8 mouse cellular contexts compared by ENCODE assay signal in genomic region chr7:127470743-127471645, GRCm38 (mm10). TPM values are rescaled to one million over a fixed set of nuclear protein-coding genes. Genes with fewer than 3 reads are reported as not detected.
DNase-seq lines count a peak whose midpoint lies in the region; ATAC-seq and TF ChIP-seq lines count a peak whose summit lies in the region.

No protein-coding gene starts in this region.

- intact Hi-C loops in heart, postnatal 36 days (cut with DNase I), result loop anchor here (2.0 to 10.0 kb wide), 4 partner anchors 22 to 446 kb away; partner anchors contain the start of genes Gm42742, Maz, Prrt2 and Zfp688

- WGBS in forebrain, embryonic 16.5 days, result under 1% methylated on average over 44 of the region's 46 CpGs
- WGBS in lung, embryonic 14.5 days, result under 1% methylated on average over 46 of the region's 46 CpGs
- under 1% methylated on average over 46 of the region's 46 CpGs for whole genome bisulfite sequencing in olfactory bulb, adult 2 months
- WGBS in thymus, adult 2 months, result under 1% methylated on average over 46 of the region's 46 CpGs

- peak overlapping the region; percentile 89 for H3K4me2 ChIP-seq in forebrain, embryonic 16.5 days (ENCODE audit: low read length)
- peak overlapping the region; percentile 93 for H3K4me2 ChIP-seq in lung, embryonic 14.5 days

- H3K27ac ChIP-seq in forebrain, embryonic 16.5 days (ENCODE audit: low read length), result peak overlapping the region; percentile 98
- peak overlapping the region; percentile 99 for H3K27ac ChIP-seq in layer of hippocampus, adult 2 months
- H3K27ac ChIP-seq in lung, embryonic 14.5 days (ENCODE audit: low read depth), result peak overlapping the region; percentile 95
- peak overlapping the region; percentile 76 for H3K27ac ChIP-seq in olfactory bulb, adult 2 months (ENCODE audit: insufficient read depth, low read depth, low read length)
- H3K27ac ChIP-seq in thymus, adult 2 months (ENCODE audit: control insufficient read depth, insufficient read depth, low read length), result peak overlapping the region; percentile 82

- H3K4me3 ChIP-seq in G1E (ENCODE audit: low read depth, low read length), result peak overlapping the region; percentile 81
- H3K4me3 ChIP-seq in forebrain, embryonic 16.5 days (replicated peaks; ENCODE audit: low read length), result peak overlapping the region; percentile 78
- peak overlapping the region; percentile 87 for H3K4me3 ChIP-seq in layer of hippocampus, adult 2 months
- peak overlapping the region; percentile 73 for H3K4me3 ChIP-seq in lung, embryonic 14.5 days (ENCODE audit: low read depth, low read length)
- peak overlapping the region; percentile 69 for H3K4me3 ChIP-seq in olfactory bulb, adult 2 months (ENCODE audit: insufficient read depth, low read depth, low read length)
- peak overlapping the region; percentile 75 for H3K4me3 ChIP-seq in thymus, adult 2 months (ENCODE audit: control insufficient read depth, insufficient read depth, low read length)

- peaks cover 13% of the 10 kb centered on the region for H3K9me3 ChIP-seq in G1E (replicated peaks)
- 0 out of 2 replicates have a peak, but pooled peaks cover 4% of the 10 kb centered on the region for H3K9me3 ChIP-seq in forebrain, embryonic 16.5 days (ENCODE audit: control insufficient read depth, low read length)
- H3K9me3 ChIP-seq in lung, embryonic 14.5 days (ENCODE audit: low read depth, low read length), result no peaks in the 10 kb centered on the region; the same call in 1 of the 2 replicates

- TF ChIP-seq POLR2A in olfactory bulb, adult 2 months (IDR thresholded peaks at IDR 0.05; ENCODE audit: insufficient read depth, low read depth, low read length), result peak; percentile 42; the same call in 1 of the 2 replicates
- TF ChIP-seq POLR2A in thymus, adult 2 months (IDR thresholded peaks at IDR 0.05; ENCODE audit: control insufficient read depth, extremely low read depth, insufficient read depth, low read length, poor library complexity), result peak; percentile 49

- no peaks in the 10 kb centered on the region for H3K27me3 ChIP-seq in G1E (ENCODE audit: insufficient read depth, low read length)
- H3K27me3 ChIP-seq in forebrain, embryonic 16.5 days (replicated peaks; ENCODE audit: control insufficient read depth, insufficient read depth, low read length), result no peaks in the 10 kb centered on the region
- H3K27me3 ChIP-seq in lung, embryonic 14.5 days (ENCODE audit: insufficient read depth, low read length), result no peaks in the 10 kb centered on the region
- no peaks in the 10 kb centered on the region for H3K27me3 ChIP-seq in thymus, adult 2 months (ENCODE audit: control insufficient read depth, insufficient read depth, low read length)

- TF ChIP-seq CTCF in G1E (IDR thresholded peaks at IDR 0.05; ENCODE audit: low read depth, low read length), result no peak
- TF ChIP-seq CTCF in layer of hippocampus, adult 2 months (conservative IDR thresholded peaks at IDR 0.05), result no peak
- TF ChIP-seq CTCF in lung, embryonic 14.5 days (IDR thresholded peaks at IDR 0.05; ENCODE audit: low read depth), result no peak
- TF ChIP-seq CTCF in olfactory bulb, adult 2 months (IDR thresholded peaks at IDR 0.05; ENCODE audit: insufficient read depth, low read depth, low read length), result no peak
- no peak for TF ChIP-seq CTCF in thymus, adult 2 months (IDR thresholded peaks at IDR 0.05; ENCODE audit: borderline replicate concordance, control insufficient read depth, extremely low read depth, insufficient read depth, low read length, poor library complexity)

- peak; percentile 90 for DNase-seq in G1E (ENCODE audit: low spot score)
- DNase-seq in cerebellum, adult 18-20 months, result peak; percentile 88 to 94
- peak; percentile 87 to 88 for DNase-seq in heart, postnatal 36 days
- peak; percentile 88 to 97 for DNase-seq in layer of hippocampus, adult 2 months (ENCODE audit: low spot score in 2 of 2)
- DNase-seq in lung, embryonic 14.5 days, result peak; percentile 98
- peak; percentile 87 for DNase-seq in thymus, adult 2 months

- ATAC-seq in G1E (ENCODE audit: extremely low read depth, insufficient number of reproducible peaks, low FRiP score, poor library complexity, severe bottlenecking), result peak; percentile 86
- peak; percentile 96 for ATAC-seq in forebrain, embryonic 16.5 days
- ATAC-seq in lung, embryonic 14.5 days (ENCODE audit: insufficient read depth), result peak; percentile 94

- peak overlapping the region; percentile 97 for H3K9ac ChIP-seq in forebrain, embryonic 16.5 days (replicated peaks; ENCODE audit: low read depth, low read length)
- peak overlapping the region; percentile 84 for H3K9ac ChIP-seq in lung, embryonic 14.5 days

- peaks cover 33% of the 10 kb centered on the region for H3K4me1 ChIP-seq in G1E (ENCODE audit: insufficient read depth, low read depth, low read length)
- H3K4me1 ChIP-seq in forebrain, embryonic 16.5 days (replicated peaks; ENCODE audit: control insufficient read depth, insufficient read depth, low read length), result peaks cover 19% of the 10 kb centered on the region
- peaks cover 6% of the 10 kb centered on the region for H3K4me1 ChIP-seq in lung, embryonic 14.5 days (ENCODE audit: insufficient read depth)
- H3K4me1 ChIP-seq in olfactory bulb, adult 2 months (ENCODE audit: control insufficient read depth, insufficient read depth, low read length), result peaks cover 4% of the 10 kb centered on the region; the same call in 1 of the 2 replicates
- H3K4me1 ChIP-seq in thymus, adult 2 months (replicated peaks; ENCODE audit: control insufficient read depth, insufficient read depth, low read length), result peaks cover 9% of the 10 kb centered on the region

- peaks cover 62% of the 10 kb centered on the region for H3K36me3 ChIP-seq in G1E (replicated peaks)
- peaks cover 16% of the 10 kb centered on the region for H3K36me3 ChIP-seq in forebrain, embryonic 16.5 days (ENCODE audit: control insufficient read depth, insufficient read depth)
- peaks cover 46% of the 10 kb centered on the region for H3K36me3 ChIP-seq in lung, embryonic 14.5 days (ENCODE audit: insufficient read depth)
- peaks cover 27% of the 10 kb centered on the region for H3K36me3 ChIP-seq in thymus, adult 2 months (ENCODE audit: control insufficient read depth, insufficient read depth, low read length)

RNA-seq across cellular contexts. Expression of gene Fbrs, which starts 8.0 kb away (rescaled TPM):
- total RNA-seq in G1E (2014; fragmentation: Nextera tagmentation) (289 and 345 TPM in 2 replicates), G1E (2017) (13.5 and 16.3 TPM in 2 replicates)
- polyA plus RNA-seq in G1E (2012), result 457 and 458 TPM in 2 replicates
- polyA plus RNA-seq in forebrain, embryonic 16.5 days (2015; fragmentation: Nextera tagmentation; extraction: Ambion mirVana), result 10.2 and 11.8 TPM in 2 replicates
- 10 to 100 TPM; 32.2 to 35.0 TPM for total RNA-seq in heart, postnatal 36 days (2021)
- 10 to 100 TPM; 60.3 to 72.5 TPM for total RNA-seq in layer of hippocampus, adult 2 months (2021)
- 12.8 and 16.1 TPM in 2 replicates for polyA plus RNA-seq in lung, embryonic 14.5 days (2014; fragmentation: Nextera tagmentation; extraction: Ambion mirVana)
- polyA plus RNA-seq in olfactory bulb, adult 2 months (2012; ENCODE audit: insufficient read depth, insufficient read length, low replicate concordance, missing spikeins), result not detected in 2 replicates
- polyA plus RNA-seq in thymus, adult 2 months (2012; rRNA removed), result 122 and 128 TPM in 2 replicates

RNA-seq across cellular contexts. Expression of gene Prr14, which starts 11.6 kb away (rescaled TPM):
- total RNA-seq in G1E (2014; fragmentation: Nextera tagmentation) (115 and 137 TPM in 2 replicates), G1E (2017) (19.3 and 27.6 TPM in 2 replicates)
- 54.2 and 63.5 TPM in 2 replicates for polyA plus RNA-seq in G1E (2012)
- polyA plus RNA-seq in forebrain, embryonic 16.5 days (2015; fragmentation: Nextera tagmentation; extraction: Ambion mirVana), result 42.8 and 45.3 TPM in 2 replicates
- total RNA-seq in heart, postnatal 36 days (2021), result 10 to 100 TPM; 25.8 to 28.1 TPM
- 10 to 100 TPM; 29.2 to 35.3 TPM for total RNA-seq in layer of hippocampus, adult 2 months (2021)
- polyA plus RNA-seq in lung, embryonic 14.5 days (2014; fragmentation: Nextera tagmentation; extraction: Ambion mirVana), result 44.3 TPM in 2 replicates
- polyA plus RNA-seq in olfactory bulb, adult 2 months (2012; ENCODE audit: insufficient read depth, insufficient read length, low replicate concordance, missing spikeins), result not detected in 2 replicates
- 191 and 212 TPM in 2 replicates for polyA plus RNA-seq in thymus, adult 2 months (2012; rRNA removed)

RNA-seq across cellular contexts. Expression of gene Zfp689, which starts 22.0 kb away (rescaled TPM):
- total RNA-seq in G1E (2014; fragmentation: Nextera tagmentation), result 6.1 and 7.1 TPM in 2 replicates
- total RNA-seq in G1E (2017), result 2.0 and 2.4 TPM in 2 replicates
- polyA plus RNA-seq in G1E (2012), result 12.7 and 16.7 TPM in 2 replicates
- 14.6 and 17.7 TPM in 2 replicates for polyA plus RNA-seq in forebrain, embryonic 16.5 days (2015; fragmentation: Nextera tagmentation; extraction: Ambion mirVana)
- total RNA-seq in heart, postnatal 36 days (2021), result 1 to 10 TPM; 1.4 to 1.7 TPM
- 1 to 10 TPM; 5.0 to 7.6 TPM for total RNA-seq in layer of hippocampus, adult 2 months (2021)
- polyA plus RNA-seq in lung, embryonic 14.5 days (2014; fragmentation: Nextera tagmentation; extraction: Ambion mirVana), result 9.6 and 9.8 TPM in 2 replicates
- not detected in 2 replicates for polyA plus RNA-seq in olfactory bulb, adult 2 months (2012; ENCODE audit: insufficient read depth, insufficient read length, low replicate concordance, missing spikeins)
- polyA plus RNA-seq in thymus, adult 2 months (2012; rRNA removed), result 8.1 and 9.4 TPM in 2 replicates

RNA-seq across cellular contexts. Expression of gene Srcap, which starts 40.8 kb away (rescaled TPM):
- total RNA-seq in G1E (2014; fragmentation: Nextera tagmentation) (79.0 and 107 TPM in 2 replicates), G1E (2017) (14.4 and 14.8 TPM in 2 replicates)
- 35.7 and 48.5 TPM in 2 replicates for polyA plus RNA-seq in G1E (2012)
- polyA plus RNA-seq in forebrain, embryonic 16.5 days (2015; fragmentation: Nextera tagmentation; extraction: Ambion mirVana), result 46.3 and 51.5 TPM in 2 replicates
- total RNA-seq in heart, postnatal 36 days (2021), result 10 to 100 TPM; 52.1 to 58.8 TPM
- total RNA-seq in layer of hippocampus, adult 2 months (2021), result 100 to 1,000 TPM; 118 to 127 TPM
- 61.6 and 71.3 TPM in 2 replicates for polyA plus RNA-seq in lung, embryonic 14.5 days (2014; fragmentation: Nextera tagmentation; extraction: Ambion mirVana)
- polyA plus RNA-seq in olfactory bulb, adult 2 months (2012; ENCODE audit: insufficient read depth, insufficient read length, low replicate concordance, missing spikeins), result 110 and 137 TPM in 2 replicates
- 92.3 and 131 TPM in 2 replicates for polyA plus RNA-seq in thymus, adult 2 months (2012; rRNA removed)

RNA-seq across cellular contexts. Expression of gene Gm42715, which starts 48.4 kb away (rescaled TPM):
- total RNA-seq in G1E (2014; fragmentation: Nextera tagmentation) (70.0 and 72.9 TPM in 2 replicates), G1E (2017) (4.5 and 5.0 TPM in 2 replicates)
- polyA plus RNA-seq in G1E (2012), result 23.1 and 24.8 TPM in 2 replicates
- polyA plus RNA-seq in forebrain, embryonic 16.5 days (2015; fragmentation: Nextera tagmentation; extraction: Ambion mirVana), result 16.3 and 18.8 TPM in 2 replicates
- 10 to 100 TPM; 10.3 to 10.5 TPM for total RNA-seq in heart, postnatal 36 days (2021)
- 10 to 100 TPM in 1 of 2 experiments, 1 to 10 TPM in 1; 9.0 to 12.0 TPM for total RNA-seq in layer of hippocampus, adult 2 months (2021)
- 19.6 and 20.5 TPM in 2 replicates for polyA plus RNA-seq in lung, embryonic 14.5 days (2014; fragmentation: Nextera tagmentation; extraction: Ambion mirVana)
- polyA plus RNA-seq in olfactory bulb, adult 2 months (2012; ENCODE audit: insufficient read depth, insufficient read length, low replicate concordance, missing spikeins), result not detected in 2 replicates
- polyA plus RNA-seq in thymus, adult 2 months (2012; rRNA removed), result 10.4 and 14.1 TPM in 2 replicates

Comparison
In these comparisons a context has a peak if more than half of its experiments do, and no peak if none do; other contexts are left out.
1. Peak in every context shown above with its lines: DNase-seq, ATAC-seq, H3K4me3 ChIP-seq and H3K27ac ChIP-seq.
2. RNA of gene Fbrs, which starts 8.0 kb away (polyA plus RNA-seq): 457 to 458 TPM in G1E, 122 to 128 TPM in thymus, adult 2 months, 12.8 to 16.1 TPM in lung, embryonic 14.5 days and 10.2 to 11.8 TPM in forebrain, embryonic 16.5 days; not detected in olfactory bulb, adult 2 months; every median in the first group is over 10 times any median in the second.
3. RNA of gene Prr14, which starts 11.6 kb away (polyA plus RNA-seq): 191 to 212 TPM in thymus, adult 2 months, 54.2 to 63.5 TPM in G1E, 42.8 to 45.3 TPM in forebrain, embryonic 16.5 days and 44.3 TPM in lung, embryonic 14.5 days; not detected in olfactory bulb, adult 2 months; every median in the first group is over 10 times any median in the second.